Mouse (Mus musculus) G1E (cell line): ENCODE results near the gene Gpr3.

ENCODE experiments used
- CTCF ChIP-seq: IDR thresholded peaks from 2 replicates; pipeline ENCODE4 v1.5.1; 2012; ENCODE audit warnings: low read depth, low read length, inconsistent platforms, mixed read lengths
- GATA2 ChIP-seq: IDR thresholded peaks from 2 replicates; pipeline ENCODE4 v1.6.1; 2012; ENCODE audit warnings: low read depth, low read length, inconsistent platforms, borderline replicate concordance

GRCm38 (mm10) chr4:133234771-133235170 is 22.4 kb upstream of the Gpr3 start:
- TF ChIP-seq CTCF = no peak
- no peak for TF ChIP-seq GATA2
